Mouse (Mus musculus): ENCODE measurements at regions not wholly inside any gene's neighbourhood (a gene's known extent, or its start where the extent isn't known, plus 50 kb on each side); places are given as distances from the start of the nearest gene placed in this dataset.

GRCm38 (mm10) chr13:55983851-55984250, 147.9 kb upstream of the Pitx1 start:
- H3K27me3 ChIP-seq (ENCODE audit: control insufficient read depth, insufficient read depth, low read length), result no peaks in the 10 kb centered on the region
- no peak for TF ChIP-seq CTCF (IDR thresholded peaks at IDR 0.05; ENCODE audit: borderline replicate concordance, control insufficient read depth, extremely low read depth, insufficient read depth, low read length, poor library complexity)
- no peaks in the 10 kb centered on the region for H3K36me3 ChIP-seq (ENCODE audit: control insufficient read depth, insufficient read depth, low read length)
- WGBS, result 63% methylated on average over 9 of the region's 9 CpGs
- H3K27ac ChIP-seq (ENCODE audit: control insufficient read depth, insufficient read depth, low read length), result no peak overlapping the region
- no peak overlapping the region for H3K4me3 ChIP-seq (ENCODE audit: control insufficient read depth, insufficient read depth, low read length)
- DNase-seq, result no peak
- no peaks in the 10 kb centered on the region for H3K4me1 ChIP-seq (replicated peaks; ENCODE audit: control insufficient read depth, insufficient read depth, low read length)

GRCm38 (mm10) chr13:55981041-55981440, 145.0 kb upstream of the Pitx1 start:
- Histone ChIP-seq H3K27me3 (ENCODE audit: control insufficient read depth, insufficient read depth, low read length) (no peaks in the 10 kb centered on the region), H3K27ac (ENCODE audit: control insufficient read depth, insufficient read depth, low read length) (no peak overlapping the region), H3K4me3 (ENCODE audit: control insufficient read depth, insufficient read depth, low read length) (no peak overlapping the region), H3K4me1 (replicated peaks; ENCODE audit: control insufficient read depth, insufficient read depth, low read length) (no peaks in the 10 kb centered on the region), H3K36me3 (ENCODE audit: control insufficient read depth, insufficient read depth, low read length) (no peaks in the 10 kb centered on the region)
- TF ChIP-seq POLR2A (IDR thresholded peaks at IDR 0.05; ENCODE audit: control insufficient read depth, extremely low read depth, insufficient read depth, low read length, poor library complexity) (no peak), CTCF (IDR thresholded peaks at IDR 0.05; ENCODE audit: borderline replicate concordance, control insufficient read depth, extremely low read depth, insufficient read depth, low read length, poor library complexity) (no peak)
- WGBS, result 85% methylated on average over 6 of the region's 6 CpGs
- no peak for DNase-seq

DNA sequence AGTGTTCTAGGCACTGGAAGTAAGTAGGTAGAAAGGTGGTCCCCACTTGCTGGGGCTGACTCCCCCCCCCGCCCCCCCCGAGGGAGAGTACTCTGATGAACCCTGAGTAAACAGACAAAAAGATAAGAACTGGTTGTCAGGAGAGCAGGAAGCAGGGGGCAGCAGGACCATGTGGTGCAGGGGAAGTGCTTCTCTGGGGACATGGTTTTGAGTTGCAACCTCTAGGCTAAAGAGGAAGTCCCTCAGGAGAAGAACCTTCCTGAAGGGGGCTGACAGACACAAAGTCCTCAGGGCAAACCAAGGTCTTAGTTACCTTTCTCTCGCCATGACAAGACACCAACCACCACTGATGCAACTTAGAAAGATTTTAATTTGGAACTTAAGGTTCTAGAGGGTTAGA, 141.9 kb upstream of the Pitx1 start:
- WGBS, result 50% methylated on average over 3 of the region's 3 CpGs
- no peaks in the 10 kb centered on the region for H3K27me3 ChIP-seq (ENCODE audit: control insufficient read depth, insufficient read depth, low read length)
- TF ChIP-seq CTCF (IDR thresholded peaks at IDR 0.05; ENCODE audit: borderline replicate concordance, control insufficient read depth, extremely low read depth, insufficient read depth, low read length, poor library complexity), result no peak
- TF ChIP-seq POLR2A (IDR thresholded peaks at IDR 0.05; ENCODE audit: control insufficient read depth, extremely low read depth, insufficient read depth, low read length, poor library complexity), result no peak
- no peak overlapping the region for H3K4me3 ChIP-seq (ENCODE audit: control insufficient read depth, insufficient read depth, low read length)
- no peak for DNase-seq
- no peak overlapping the region for H3K27ac ChIP-seq (ENCODE audit: control insufficient read depth, insufficient read depth, low read length)
- H3K36me3 ChIP-seq (ENCODE audit: control insufficient read depth, insufficient read depth, low read length), result no peaks in the 10 kb centered on the region
- no peaks in the 10 kb centered on the region for H3K4me1 ChIP-seq (replicated peaks; ENCODE audit: control insufficient read depth, insufficient read depth, low read length)

- Histone ChIP-seq H3K27ac (ENCODE audit: control insufficient read depth, insufficient read depth, low read length) (no peak overlapping the region), H3K4me1 (replicated peaks; ENCODE audit: control insufficient read depth, insufficient read depth, low read length) (no peaks in the 10 kb centered on the region), H3K4me3 (ENCODE audit: control insufficient read depth, insufficient read depth, low read length) (no peak overlapping the region), H3K36me3 (ENCODE audit: control insufficient read depth, insufficient read depth, low read length) (no peaks in the 10 kb centered on the region), H3K27me3 (ENCODE audit: control insufficient read depth, insufficient read depth, low read length) (no peaks in the 10 kb centered on the region)
- TF ChIP-seq POLR2A (IDR thresholded peaks at IDR 0.05; ENCODE audit: control insufficient read depth, extremely low read depth, insufficient read depth, low read length, poor library complexity) (no peak), CTCF (IDR thresholded peaks at IDR 0.05; ENCODE audit: borderline replicate concordance, control insufficient read depth, extremely low read depth, insufficient read depth, low read length, poor library complexity) (no peak)
- DNase-seq, result no peak
- 67% methylated on average over 10 of the region's 10 CpGs for WGBS
Measured at GRCm38 (mm10) chr13:55976911-55977381, 141.0 kb upstream of the Pitx1 start.

GRCm38 (mm10) chr13:55974105-55974504, 138.1 kb upstream of the Pitx1 start:
- TF ChIP-seq POLR2A (IDR thresholded peaks at IDR 0.05; ENCODE audit: control insufficient read depth, extremely low read depth, insufficient read depth, low read length, poor library complexity), result no peak
- peak; percentile 34; the same call in 1 of the 2 replicates for TF ChIP-seq CTCF (IDR thresholded peaks at IDR 0.05; ENCODE audit: borderline replicate concordance, control insufficient read depth, extremely low read depth, insufficient read depth, low read length, poor library complexity)
- DNase-seq, result peak; percentile 4
- no peaks in the 10 kb centered on the region for H3K27me3 ChIP-seq (ENCODE audit: control insufficient read depth, insufficient read depth, low read length)
- no peaks in the 10 kb centered on the region for H3K36me3 ChIP-seq (ENCODE audit: control insufficient read depth, insufficient read depth, low read length)
- H3K4me1 ChIP-seq (replicated peaks; ENCODE audit: control insufficient read depth, insufficient read depth, low read length), result no peaks in the 10 kb centered on the region
- H3K4me3 ChIP-seq (ENCODE audit: control insufficient read depth, insufficient read depth, low read length), result no peak overlapping the region
- no peak overlapping the region for H3K27ac ChIP-seq (ENCODE audit: control insufficient read depth, insufficient read depth, low read length)
- 78% methylated on average over 5 of the region's 5 CpGs for WGBS

GRCm38 (mm10) chr13:55970687-55971086, 134.7 kb upstream of the Pitx1 start:
- H3K4me3 ChIP-seq (ENCODE audit: control insufficient read depth, insufficient read depth, low read length), result no peak overlapping the region
- WGBS, result 91% methylated on average over 6 of the region's 6 CpGs
- H3K4me1 ChIP-seq (replicated peaks; ENCODE audit: control insufficient read depth, insufficient read depth, low read length), result no peaks in the 10 kb centered on the region
- no peak overlapping the region for H3K27ac ChIP-seq (ENCODE audit: control insufficient read depth, insufficient read depth, low read length)
- H3K36me3 ChIP-seq (ENCODE audit: control insufficient read depth, insufficient read depth, low read length), result no peaks in the 10 kb centered on the region
- no peak for DNase-seq
- no peak for TF ChIP-seq POLR2A (IDR thresholded peaks at IDR 0.05; ENCODE audit: control insufficient read depth, extremely low read depth, insufficient read depth, low read length, poor library complexity)
- TF ChIP-seq CTCF (IDR thresholded peaks at IDR 0.05; ENCODE audit: borderline replicate concordance, control insufficient read depth, extremely low read depth, insufficient read depth, low read length, poor library complexity), result no peak
- H3K27me3 ChIP-seq (ENCODE audit: control insufficient read depth, insufficient read depth, low read length), result no peaks in the 10 kb centered on the region

- TF ChIP-seq POLR2A (IDR thresholded peaks at IDR 0.05; ENCODE audit: control insufficient read depth, extremely low read depth, insufficient read depth, low read length, poor library complexity) (no peak), CTCF (IDR thresholded peaks at IDR 0.05; ENCODE audit: borderline replicate concordance, control insufficient read depth, extremely low read depth, insufficient read depth, low read length, poor library complexity) (no peak)
- Histone ChIP-seq H3K36me3 (ENCODE audit: control insufficient read depth, insufficient read depth, low read length) (no peaks in the 10 kb centered on the region), H3K4me1 (replicated peaks; ENCODE audit: control insufficient read depth, insufficient read depth, low read length) (no peaks in the 10 kb centered on the region), H3K27ac (ENCODE audit: control insufficient read depth, insufficient read depth, low read length) (no peak overlapping the region), H3K4me3 (ENCODE audit: control insufficient read depth, insufficient read depth, low read length) (no peak overlapping the region), H3K27me3 (ENCODE audit: control insufficient read depth, insufficient read depth, low read length) (no peaks in the 10 kb centered on the region)
- 93% methylated on average over 4 of the region's 4 CpGs for WGBS
- no peak for DNase-seq
Measured at GRCm38 (mm10) chr13:55969473-55969872, 133.5 kb upstream of the Pitx1 start.
